Mouse (Mus musculus) left cerebral cortex, postnatal 25 days (tissue): Measurements from ENCODE around the gene Olfr907. TPM values are rescaled to one million over a fixed set of nuclear protein-coding genes. Genes with fewer than 3 reads are reported as not detected.

Source experiments
- DNase-seq, 2 experiments: peaks; one replicate each; pipeline ENCODE4 v3.0.0; 2022; ENCODE audit warnings: low spot score in 2 of 2, mixed read lengths in 1 of 2
- intact Hi-C: fragments of 180-260 bp; cut with DNase I; formaldehyde crosslinking; loops from one replicate; pipeline ENCODE4 v1.15.1; 2025
- total RNA-seq, 2 experiments: library from RNA; stranded (reverse); gene quantifications; 2 replicates each; pipeline ENCODE4 v1.2.3; 2021

Olfr907 gene
- total RNA-seq = not detected

- intact Hi-C loops = no loop called here
- DNase-seq = no peak
Observed at GRCm38 (mm10) chr9:38495501-38495900, at the start of gene Olfr907. Gene Olfr907, plus strand, starts transcription at chr9:38495801.

GRCm38 (mm10) chr9:38447352-38447751, 48.2 kb upstream of the Olfr907 start, which contains the start of gene Olfr902:
Gene Olfr902, plus strand, starts transcription at chr9:38447652.
- intact Hi-C loops = no loop called here
- no peak for DNase-seq

- intact Hi-C loops = no loop called here
- no peak for DNase-seq
Observed at GRCm38 (mm10) chr9:38462844-38463243, 32.8 kb upstream of the Olfr907 start, which contains the start of gene Olfr904. Gene Olfr904, plus strand, starts transcription at chr9:38463144.

GRCm38 (mm10) chr9:38470807-38471206, 24.8 kb upstream of the Olfr907 start, which contains the start of gene Olfr905:
Gene Olfr905, plus strand, starts transcription at chr9:38471107.
- intact Hi-C loops = no loop called here
- DNase-seq = no peak

- DNase-seq = no peak
- intact Hi-C loops = no loop called here
Observed at GRCm38 (mm10) chr9:38486785-38487184, 8.8 kb upstream of the Olfr907 start, which contains the start of gene Olfr906. Gene Olfr906, plus strand, starts transcription at chr9:38487085.

GRCm38 (mm10) chr9:38512353-38512752, 16.8 kb downstream of the Olfr907 start:
- intact Hi-C loops = no loop called here
- no peak for DNase-seq

- intact Hi-C loops = no loop called here
- no peak for DNase-seq
Observed at GRCm38 (mm10) chr9:38521280-38521679, 25.7 kb downstream of the Olfr907 start, which contains the start of gene Olfr911-ps1. Gene Olfr911-ps1, plus strand, starts transcription at chr9:38521580.

- DNase-seq = no peak
- intact Hi-C loops = no loop called here
Observed at GRCm38 (mm10) chr9:38537549-38537948, 41.9 kb downstream of the Olfr907 start, which contains the start of gene Olfr910. Gene Olfr910, plus strand, starts transcription at chr9:38537849.

Other genes starting within 250 kb of the Olfr907 start
- gene Olfr143, start 243.0 kb upstream of the Olfr907 start, total RNA-seq = not detected
- gene Olfr895, start 227.9 kb upstream of the Olfr907 start, total RNA-seq = not detected
- not detected for gene Olfr896-ps1, start 204.7 kb upstream of the Olfr907 start, total RNA-seq
- gene Olfr25, start 166.7 kb upstream of the Olfr907 start, total RNA-seq = not detected
- not detected for gene Olfr898, start 147.4 kb upstream of the Olfr907 start, total RNA-seq
- not detected for gene Olfr250, start 128.9 kb upstream of the Olfr907 start, total RNA-seq
- gene Olfr251, start 118.7 kb upstream of the Olfr907 start, total RNA-seq = not detected
- gene Olfr147, start 94.1 kb upstream of the Olfr907 start, total RNA-seq = not detected
- gene Olfr901, start 66.3 kb upstream of the Olfr907 start, total RNA-seq = not detected
- gene Olfr902, start 48.1 kb upstream of the Olfr907 start, total RNA-seq = not detected
- gene Olfr904, start 32.7 kb upstream of the Olfr907 start, total RNA-seq = not detected
- gene Olfr905, start 24.7 kb upstream of the Olfr907 start, total RNA-seq = not detected
- gene Olfr906, start 8.7 kb upstream of the Olfr907 start, total RNA-seq = not detected
- gene Olfr911-ps1, start 25.8 kb downstream of the Olfr907 start, total RNA-seq = not detected
- not detected for gene Olfr910, start 42.0 kb downstream of the Olfr907 start, total RNA-seq
- not detected for gene Olfr912, start 84.4 kb downstream of the Olfr907 start, total RNA-seq
- gene Olfr913, start 97.0 kb downstream of the Olfr907 start, total RNA-seq = not detected
- not detected for gene Olfr914, start 109.3 kb downstream of the Olfr907 start, total RNA-seq
- gene Olfr916, start 164.1 kb downstream of the Olfr907 start, total RNA-seq = not detected
- not detected for gene Olfr917, start 170.0 kb downstream of the Olfr907 start, total RNA-seq
- gene Olfr918, start 178.8 kb downstream of the Olfr907 start, total RNA-seq = not detected
- gene Olfr919, start 207.9 kb downstream of the Olfr907 start, total RNA-seq = not detected
- gene Vwa5a, start 222.5 kb downstream of the Olfr907 start, total RNA-seq = 1 to 10 TPM; 7.2 to 7.9 TPM